Mouse (Mus musculus): ENCODE results near the gene Hist1h3g. TPM values are rescaled to one million over a fixed set of nuclear protein-coding genes. Genes with fewer than 3 reads are reported as not detected.
"Not testable (repeated sequence)": the region's sequence is repeated elsewhere in the genome, so short reads cannot be mapped to it uniquely, and the experiment has no call there.

Hist1h3g gene
- 7.2 and 8.3 TPM in 2 replicates for polyA plus RNA-seq (2016; fragmentation: Nextera tagmentation; extraction: Ambion mirVana)

GRCm38 (mm10) chr13:23535137-23536075, at the start of gene Hist1h3g:
Gene Hist1h3g (plus strand): TSS chr13:23535422.
- H3K27me3 ChIP-seq; H3K36me3 ChIP-seq (replicated peaks); H3K9me3 ChIP-seq: not testable (repeated sequence)
- Histone ChIP-seq H3K4me2 (peak within 1 kb of the TSS; percentile 58), H3K9ac (peak within 1 kb of the TSS; percentile 70), H3K27ac (peak within 1 kb of the TSS; percentile 98), H3K4me3 (replicated peaks) (peak within 1 kb of the TSS; percentile 50), H3K4me1 (peaks cover 30% of the 10 kb centered on the region)
- peak; percentile 90 for ATAC-seq (ENCODE audit: low FRiP score)
- WGBS: under 1% methylated on average over 48 of the region's 62 CpGs

- no peaks in the 10 kb centered on the region for H3K9me3 ChIP-seq
- 8% methylated on average over 14 of the region's 14 CpGs for WGBS
- H3K27ac ChIP-seq: no peak within 1 kb of the TSS
- ATAC-seq (ENCODE audit: low FRiP score): peak; percentile 91
- H3K4me2 ChIP-seq: peak within 1 kb of the TSS; percentile 50
- no peak within 1 kb of the TSS for H3K9ac ChIP-seq
- H3K4me1 ChIP-seq: peaks cover 10% of the 10 kb centered on the region
- no peaks in the 10 kb centered on the region; the same call in 1 of the 2 replicates for H3K27me3 ChIP-seq
- H3K36me3 ChIP-seq (replicated peaks): no peaks in the 10 kb centered on the region
- peak within 1 kb of the TSS; percentile 23 for H3K4me3 ChIP-seq (replicated peaks)
Observed at GRCm38 (mm10) chr13:23488400-23489322, 46.6 kb upstream of the Hist1h3g start, which contains the start of gene Btn2a2. Gene Btn2a2 (minus strand): TSS chr13:23488857.

- WGBS: 75% methylated on average over 1 of the region's 1 CpGs
- H3K4me3 ChIP-seq (replicated peaks): no peak overlapping the region
- no peak for ATAC-seq (ENCODE audit: low FRiP score)
- peaks cover 10% of the 10 kb centered on the region for H3K4me1 ChIP-seq
- no peak overlapping the region for H3K4me2 ChIP-seq
- no peaks in the 10 kb centered on the region for H3K36me3 ChIP-seq (replicated peaks)
- no peaks in the 10 kb centered on the region; the same call in 1 of the 2 replicates for H3K27me3 ChIP-seq
- H3K9me3 ChIP-seq: no peaks in the 10 kb centered on the region
- no peak overlapping the region for H3K27ac ChIP-seq
- H3K9ac ChIP-seq: no peak overlapping the region
Observed at GRCm38 (mm10) chr13:23490863-23491262, 44.4 kb upstream of the Hist1h3g start.

GRCm38 (mm10) chr13:23491263-23491662, 44.0 kb upstream of the Hist1h3g start:
- Histone ChIP-seq H3K4me1 (peaks cover 10% of the 10 kb centered on the region), H3K27ac (no peak overlapping the region), H3K27me3 (no peaks in the 10 kb centered on the region; the same call in 1 of the 2 replicates), H3K4me2 (no peak overlapping the region), H3K4me3 (replicated peaks) (no peak overlapping the region), H3K9ac (no peak overlapping the region), H3K9me3 (no peaks in the 10 kb centered on the region), H3K36me3 (replicated peaks) (no peaks in the 10 kb centered on the region)
- WGBS: 16% methylated on average over 1 of the region's 1 CpGs
- no peak for ATAC-seq (ENCODE audit: low FRiP score)

- peak overlapping the region; percentile 13; the same call in 1 of the 2 replicates for H3K9ac ChIP-seq
- peak overlapping the region; percentile 43; the same call in 1 of the 2 replicates for H3K27ac ChIP-seq
- ATAC-seq (ENCODE audit: low FRiP score): peak; percentile 72; the same call in 1 of the 2 replicates
- peaks cover 3% of the 10 kb centered on the region; the same call in 1 of the 2 replicates for H3K27me3 ChIP-seq
- 2% methylated on average over 14 of the region's 14 CpGs for WGBS
- H3K4me1 ChIP-seq: peaks cover 10% of the 10 kb centered on the region
- no peaks in the 10 kb centered on the region for H3K9me3 ChIP-seq
- H3K4me3 ChIP-seq (replicated peaks): peak overlapping the region; percentile 20
- H3K4me2 ChIP-seq: peak overlapping the region; percentile 48
- no peaks in the 10 kb centered on the region for H3K36me3 ChIP-seq (replicated peaks)
Observed at GRCm38 (mm10) chr13:23491990-23492389, 43.2 kb upstream of the Hist1h3g start.

GRCm38 (mm10) chr13:23495526-23495925, 39.7 kb upstream of the Hist1h3g start:
- peaks cover 12% of the 10 kb centered on the region; the same call in 1 of the 2 replicates for H3K27me3 ChIP-seq
- no peak for ATAC-seq (ENCODE audit: low FRiP score)
- 74% methylated on average over 6 of the region's 6 CpGs for WGBS
- no peak overlapping the region for H3K4me3 ChIP-seq (replicated peaks)
- no peak overlapping the region for H3K9ac ChIP-seq
- H3K9me3 ChIP-seq: no peaks in the 10 kb centered on the region
- no peaks in the 10 kb centered on the region for H3K36me3 ChIP-seq (replicated peaks)
- no peak overlapping the region for H3K27ac ChIP-seq
- peaks cover 13% of the 10 kb centered on the region for H3K4me1 ChIP-seq
- no peak overlapping the region for H3K4me2 ChIP-seq

GRCm38 (mm10) chr13:23497656-23498321, 37.4 kb upstream of the Hist1h3g start:
- ATAC-seq (ENCODE audit: low FRiP score): no peak; the same call in 1 of the 2 replicates
- Histone ChIP-seq H3K4me3 (replicated peaks) (peak overlapping the region; percentile 19), H3K9ac (peak overlapping the region; percentile 29; the same call in 1 of the 2 replicates), H3K9me3 (no peaks in the 10 kb centered on the region), H3K4me2 (peak overlapping the region; percentile 47), H3K4me1 (peaks cover 9% of the 10 kb centered on the region), H3K27ac (no peak overlapping the region), H3K36me3 (replicated peaks) (no peaks in the 10 kb centered on the region), H3K27me3 (peaks cover 12% of the 10 kb centered on the region; the same call in 1 of the 2 replicates)
- 2% methylated on average over 19 of the region's 19 CpGs for WGBS

GRCm38 (mm10) chr13:23498653-23499052, 36.6 kb upstream of the Hist1h3g start:
- no peak overlapping the region for H3K27ac ChIP-seq
- H3K4me1 ChIP-seq: peaks cover 8% of the 10 kb centered on the region
- H3K36me3 ChIP-seq (replicated peaks): no peaks in the 10 kb centered on the region
- peak overlapping the region; percentile 19 for H3K4me3 ChIP-seq (replicated peaks)
- peaks cover 12% of the 10 kb centered on the region; the same call in 1 of the 2 replicates for H3K27me3 ChIP-seq
- H3K9me3 ChIP-seq: no peaks in the 10 kb centered on the region
- H3K9ac ChIP-seq: no peak overlapping the region
- H3K4me2 ChIP-seq: peak overlapping the region; percentile 47
- 5% methylated on average over 10 of the region's 10 CpGs for WGBS
- no peak for ATAC-seq (ENCODE audit: low FRiP score)

- peaks cover 9% of the 10 kb centered on the region for H3K4me1 ChIP-seq
- H3K9ac ChIP-seq: no peak overlapping the region
- no peaks in the 10 kb centered on the region for H3K36me3 ChIP-seq (replicated peaks)
- H3K4me2 ChIP-seq: no peak overlapping the region
- peaks cover 12% of the 10 kb centered on the region for H3K27me3 ChIP-seq
- no peak overlapping the region for H3K4me3 ChIP-seq (replicated peaks)
- ATAC-seq (ENCODE audit: low FRiP score): no peak
- no peak overlapping the region for H3K27ac ChIP-seq
- no peaks in the 10 kb centered on the region for H3K9me3 ChIP-seq
- 6% methylated on average over 7 of the region's 7 CpGs for WGBS
Observed at GRCm38 (mm10) chr13:23499943-23500342, 35.3 kb upstream of the Hist1h3g start.

- Histone ChIP-seq H3K27ac (no peak overlapping the region), H3K4me2 (peak overlapping the region; percentile 38; the same call in 1 of the 2 replicates), H3K4me3 (replicated peaks) (no peak overlapping the region), H3K36me3 (replicated peaks) (no peaks in the 10 kb centered on the region), H3K4me1 (peaks cover 16% of the 10 kb centered on the region), H3K9me3 (no peaks in the 10 kb centered on the region), H3K9ac (no peak overlapping the region), H3K27me3 (peaks cover 12% of the 10 kb centered on the region)
- peak; percentile 75 for ATAC-seq (ENCODE audit: low FRiP score)
- under 1% methylated on average over 17 of the region's 17 CpGs for WGBS
Observed at GRCm38 (mm10) chr13:23500424-23501200, 34.6 kb upstream of the Hist1h3g start.

GRCm38 (mm10) chr13:23501511-23501910, 33.7 kb upstream of the Hist1h3g start:
- H3K4me2 ChIP-seq: peak overlapping the region; percentile 38
- no peak for ATAC-seq (ENCODE audit: low FRiP score)
- H3K27ac ChIP-seq: no peak overlapping the region
- peaks cover 12% of the 10 kb centered on the region for H3K27me3 ChIP-seq
- no peak overlapping the region for H3K9ac ChIP-seq
- no peaks in the 10 kb centered on the region for H3K36me3 ChIP-seq (replicated peaks)
- peaks cover 22% of the 10 kb centered on the region for H3K4me1 ChIP-seq
- no peaks in the 10 kb centered on the region for H3K9me3 ChIP-seq
- 26% methylated on average over 5 of the region's 5 CpGs for WGBS
- peak overlapping the region; percentile 2; the same call in 1 of the 2 replicates for H3K4me3 ChIP-seq (replicated peaks)
